ENCODE assay signal across 16 mouse cellular contexts in the genomic region with DNA sequence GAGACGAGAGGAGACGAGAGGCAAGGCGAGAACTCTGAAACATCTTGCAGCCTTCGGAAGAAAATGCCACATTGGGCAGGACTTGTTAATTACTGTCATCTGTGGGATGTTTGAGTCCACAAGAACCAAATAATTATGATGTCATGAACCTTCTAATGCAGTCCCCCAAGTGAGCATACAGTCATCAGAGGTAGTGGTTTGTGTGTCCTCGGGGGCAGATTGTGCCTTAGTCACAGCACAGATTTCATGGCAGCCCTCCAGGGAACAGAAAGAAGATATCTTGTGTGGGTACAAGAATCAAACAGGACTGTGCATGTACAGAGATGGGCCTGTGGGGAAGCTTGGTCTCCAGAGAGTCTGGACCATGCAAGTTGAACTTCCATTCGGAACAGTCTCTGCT. TPM values are rescaled to one million over a fixed set of nuclear protein-coding genes. Genes with fewer than 3 reads are reported as not detected.
"Had no signal": no experiment of that assay in that cellular context is flagged by ENCODE, and none has a peak within 500 bp of the region (broad histone marks: within the 10 kb centered on the region; RNA-seq: fewer than 3 reads in every experiment).

No protein-coding gene starts in this region.

- DNase-seq: kidney, adult 8-10 months; kidney, postnatal 10 days; kidney, postnatal 36 days; left cerebral cortex, postnatal 4 days; liver, postnatal 0 days; lung, embryonic 14.5 days; right cerebral cortex, adult 18-20 months; right cerebral cortex, postnatal 14 days; right cerebral cortex, postnatal 4 days; thymus, adult 2 months; thymus, postnatal 14 days; thymus, postnatal 4 days had no signal

- ATAC-seq: liver, postnatal 0 days; lung, postnatal 0 days; midbrain, embryonic 13.5 days; midbrain, embryonic 16.5 days had no signal

RNA-seq across cellular contexts. Expression of gene Kcnf1, which starts 17.5 kb away (rescaled TPM):
- total RNA-seq: monocyte, adult 5-6 weeks had no signal
